Mouse (Mus musculus) B cell, adult 2 months (primary cell): Measurements from ENCODE around the gene Stat6.

ENCODE experiments used
- DNase-seq, 2 experiments: peaks; one replicate each; pipeline ENCODE4 v3.0.0; 2022

The Stat6 gene

GRCm38 (mm10) chr10:127642772-127643552 lies at the start of gene Stat6:
Gene Stat6, plus strand, starts transcription at chr10:127642986.
- peak; percentile 89 to 90 for DNase-seq

GRCm38 (mm10) chr10:127594405-127594804 lies 48.4 kb upstream of the Stat6 start:
- no peak for DNase-seq

GRCm38 (mm10) chr10:127594930-127595715 lies 47.7 kb upstream of the Stat6 start:
- DNase-seq, result no peak

GRCm38 (mm10) chr10:127596321-127596941 lies 46.4 kb upstream of the Stat6 start:
- no peak for DNase-seq

GRCm38 (mm10) chr10:127597311-127597901 lies 45.4 kb upstream of the Stat6 start:
- no peak for DNase-seq

GRCm38 (mm10) chr10:127598607-127599006 lies 44.2 kb upstream of the Stat6 start:
- no peak for DNase-seq

- no peak for DNase-seq
Measured at GRCm38 (mm10) chr10:127599252-127599651, 43.5 kb upstream of the Stat6 start.

GRCm38 (mm10) chr10:127599779-127600541 lies 42.8 kb upstream of the Stat6 start:
- no peak for DNase-seq

GRCm38 (mm10) chr10:127602194-127602593 lies 40.6 kb upstream of the Stat6 start:
- no peak for DNase-seq

GRCm38 (mm10) chr10:127603437-127604371 lies 39.1 kb upstream of the Stat6 start:
- peak; percentile 36 to 38 for DNase-seq

- DNase-seq, result peak; percentile 56 to 57
Measured at GRCm38 (mm10) chr10:127604465-127605250, 38.1 kb upstream of the Stat6 start.

- DNase-seq, result no peak
Measured at GRCm38 (mm10) chr10:127605251-127605547, 37.6 kb upstream of the Stat6 start.

- no peak for DNase-seq
Measured at GRCm38 (mm10) chr10:127605756-127606155, 37.0 kb upstream of the Stat6 start.

- DNase-seq, result no peak
Measured at GRCm38 (mm10) chr10:127607059-127607458, 35.7 kb upstream of the Stat6 start.

GRCm38 (mm10) chr10:127609415-127610065 lies 33.2 kb upstream of the Stat6 start:
- no peak for DNase-seq

GRCm38 (mm10) chr10:127610066-127610415 lies 32.7 kb upstream of the Stat6 start:
- DNase-seq, result no peak

GRCm38 (mm10) chr10:127612079-127612775 lies 30.6 kb upstream of the Stat6 start:
- DNase-seq, result no peak

- DNase-seq, result no peak
Measured at GRCm38 (mm10) chr10:127614236-127615033, 28.4 kb upstream of the Stat6 start.

- no peak for DNase-seq
Measured at GRCm38 (mm10) chr10:127615034-127615374, 27.8 kb upstream of the Stat6 start.
